Mouse (Mus musculus) MEL-GATA-1-ER (cell line): ENCODE data around the gene Birc3.
A peak's percentile ranks its signal among the peaks of the same experiment; 100 is the strongest.
"Not testable (repeated sequence)": the region's sequence is repeated elsewhere in the genome, so short reads cannot be mapped to it uniquely, and the experiment has no call there.

Experiments
- DNase-seq: peaks from one replicate; pipeline ENCODE4 v3.0.0-alpha.2; 2012; ENCODE audit warnings: low read depth; ENCODE audit errors: extremely low read depth

The Birc3 gene

GRCm38 (mm10) chr9:7867981-7868380 lies 5.0 kb downstream of the Birc3 start:
- no peak for DNase-seq

GRCm38 (mm10) chr9:7866981-7867380 lies 6.0 kb downstream of the Birc3 start:
- not testable (repeated sequence) for DNase-seq

GRCm38 (mm10) chr9:7860976-7861375 lies 12.0 kb downstream of the Birc3 start:
- no peak for DNase-seq

GRCm38 (mm10) chr9:7855912-7856311 lies 17.1 kb downstream of the Birc3 start:
- no peak for DNase-seq

GRCm38 (mm10) chr9:7855374-7855773 lies 17.6 kb downstream of the Birc3 start:
- DNase-seq = no peak

GRCm38 (mm10) chr9:7854196-7854595 lies 18.8 kb downstream of the Birc3 start:
- DNase-seq = not testable (repeated sequence)

- no peak for DNase-seq
Observed at GRCm38 (mm10) chr9:7852346-7853230, 20.4 kb downstream of the Birc3 start.

GRCm38 (mm10) chr9:7851841-7852240 lies 21.1 kb downstream of the Birc3 start:
- no peak for DNase-seq

- DNase-seq = no peak
Observed at GRCm38 (mm10) chr9:7848191-7848590, 24.8 kb downstream of the Birc3 start.

- DNase-seq = no peak
Observed at GRCm38 (mm10) chr9:7846667-7847199, 26.3 kb downstream of the Birc3 start.

- DNase-seq = no peak
Observed at GRCm38 (mm10) chr9:7845216-7845895, 27.6 kb downstream of the Birc3 start.

- DNase-seq = no peak
Observed at GRCm38 (mm10) chr9:7841221-7841620, 31.8 kb downstream of the Birc3 start.

GRCm38 (mm10) chr9:7837806-7838440 lies 35.1 kb downstream of the Birc3 start:
- DNase-seq = peak; percentile 52

- DNase-seq = peak; percentile 95
Observed at GRCm38 (mm10) chr9:7836905-7837805, 35.8 kb downstream of the Birc3 start, which contains the start of gene Birc2. TSS of gene Birc2 (minus strand) at chr9:7837064.

GRCm38 (mm10) chr9:7836331-7836730 lies 36.7 kb downstream of the Birc3 start:
- DNase-seq = peak; percentile 64

GRCm38 (mm10) chr9:7835302-7835701 lies 37.7 kb downstream of the Birc3 start:
- no peak for DNase-seq

GRCm38 (mm10) chr9:7833421-7833820 lies 39.6 kb downstream of the Birc3 start:
- no peak for DNase-seq

GRCm38 (mm10) chr9:7829531-7830528 lies 43.2 kb downstream of the Birc3 start:
- peak; percentile 87 for DNase-seq

GRCm38 (mm10) chr9:7828706-7829105 lies 44.3 kb downstream of the Birc3 start:
- no peak for DNase-seq
